Mouse (Mus musculus) left cerebral cortex, postnatal 25 days (tissue): ENCODE results near the gene Spink8. TPM values are rescaled to one million over a fixed set of nuclear protein-coding genes. Genes with fewer than 3 reads are reported as not detected.
A peak's percentile ranks its signal among the peaks of the same experiment; 100 is the strongest.

Experiments used
- DNase-seq, 2 experiments: peaks; one replicate each; pipeline ENCODE4 v3.0.0; 2022; ENCODE audit warnings: low spot score in 2 of 2, mixed read lengths in 1 of 2
- intact Hi-C: fragments of 180-260 bp; cut with DNase I; formaldehyde crosslinking; loops from one replicate; pipeline ENCODE4 v1.15.1; 2025
- total RNA-seq, 2 experiments: library from RNA; stranded (reverse); gene quantifications; 2 replicates each; pipeline ENCODE4 v1.2.3; 2021

Gene Spink8
- total RNA-seq, 2 experiments from 2014 or later = 1.8 to 2.8 TPM

DNA sequence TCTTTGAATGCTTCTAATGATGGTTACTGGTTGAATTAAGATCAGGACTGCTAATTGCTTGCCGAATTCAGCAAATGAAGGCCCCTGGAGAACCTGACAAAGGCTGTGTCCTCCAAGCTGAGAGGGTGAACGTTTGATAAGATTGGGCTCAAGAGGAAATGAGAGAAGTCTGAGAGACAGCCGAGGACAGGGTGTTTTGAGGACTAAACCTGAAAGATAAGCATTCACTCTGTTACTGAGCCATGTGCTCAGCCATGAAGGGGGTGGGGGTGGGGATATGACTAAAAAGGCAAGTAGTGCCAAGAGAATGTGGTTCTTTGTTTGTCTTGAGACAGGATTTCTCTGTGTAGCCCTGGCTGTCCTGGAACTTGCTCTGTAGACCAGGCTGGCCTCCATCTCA is 51.0 kb downstream of the Spink8 start:
- intact Hi-C loops = loop anchor here (5.0 kb wide), 1 partner anchor 776 kb away; no protein-coding TSS in a partner anchor
- no peak for DNase-seq

DNA sequence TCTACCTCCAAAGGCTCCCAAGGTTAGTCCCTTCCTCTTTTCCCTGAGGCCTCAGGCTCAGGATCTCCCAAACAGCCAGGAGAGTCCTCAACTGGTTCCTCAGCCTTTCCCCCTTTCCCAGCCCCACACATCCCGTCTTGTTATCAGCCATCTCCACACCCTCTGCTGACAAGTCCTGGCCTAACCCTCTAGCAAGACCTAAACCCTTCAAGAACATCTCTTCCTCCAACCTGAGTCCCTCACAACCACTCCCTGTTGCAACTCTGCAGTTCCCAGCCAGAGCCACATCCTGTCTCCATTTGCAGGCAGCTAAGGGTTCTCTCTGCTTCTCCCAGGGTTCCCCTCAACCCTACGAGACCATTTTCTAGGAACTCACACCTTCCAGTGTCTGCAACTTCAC is 54.1 kb downstream of the Spink8 start:
- no peak for DNase-seq
- intact Hi-C loops = no loop called here

DNA sequence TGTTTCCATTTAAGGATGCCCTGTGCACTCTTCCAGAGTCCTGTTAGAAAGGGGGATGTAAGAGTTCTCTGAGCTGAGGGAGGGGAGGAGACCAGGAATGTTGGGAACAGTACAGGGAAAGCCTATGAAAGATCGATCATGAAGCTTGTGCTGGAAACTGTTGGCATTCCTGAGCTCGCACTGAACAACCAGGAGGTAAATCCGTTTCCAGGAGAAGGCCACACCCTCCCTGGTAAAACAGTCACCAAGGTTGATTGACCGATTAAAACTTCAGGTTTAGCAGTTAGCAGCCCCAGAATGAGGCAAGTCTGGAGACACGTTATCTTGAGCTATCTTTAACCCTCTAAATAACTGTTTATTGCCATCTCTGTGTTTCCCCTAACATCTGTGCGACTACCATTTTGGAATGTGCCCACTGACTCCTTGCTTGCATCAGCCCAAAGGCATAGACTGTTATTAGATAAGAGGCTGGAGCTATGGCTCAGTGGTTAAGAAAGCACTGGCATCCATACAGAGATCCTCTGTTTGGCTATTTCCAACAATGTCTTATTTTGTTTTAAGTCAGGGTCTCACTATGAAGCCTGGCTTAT is 59.0 kb downstream of the Spink8 start:
- intact Hi-C loops = no loop called here
- no peak for DNase-seq

DNA sequence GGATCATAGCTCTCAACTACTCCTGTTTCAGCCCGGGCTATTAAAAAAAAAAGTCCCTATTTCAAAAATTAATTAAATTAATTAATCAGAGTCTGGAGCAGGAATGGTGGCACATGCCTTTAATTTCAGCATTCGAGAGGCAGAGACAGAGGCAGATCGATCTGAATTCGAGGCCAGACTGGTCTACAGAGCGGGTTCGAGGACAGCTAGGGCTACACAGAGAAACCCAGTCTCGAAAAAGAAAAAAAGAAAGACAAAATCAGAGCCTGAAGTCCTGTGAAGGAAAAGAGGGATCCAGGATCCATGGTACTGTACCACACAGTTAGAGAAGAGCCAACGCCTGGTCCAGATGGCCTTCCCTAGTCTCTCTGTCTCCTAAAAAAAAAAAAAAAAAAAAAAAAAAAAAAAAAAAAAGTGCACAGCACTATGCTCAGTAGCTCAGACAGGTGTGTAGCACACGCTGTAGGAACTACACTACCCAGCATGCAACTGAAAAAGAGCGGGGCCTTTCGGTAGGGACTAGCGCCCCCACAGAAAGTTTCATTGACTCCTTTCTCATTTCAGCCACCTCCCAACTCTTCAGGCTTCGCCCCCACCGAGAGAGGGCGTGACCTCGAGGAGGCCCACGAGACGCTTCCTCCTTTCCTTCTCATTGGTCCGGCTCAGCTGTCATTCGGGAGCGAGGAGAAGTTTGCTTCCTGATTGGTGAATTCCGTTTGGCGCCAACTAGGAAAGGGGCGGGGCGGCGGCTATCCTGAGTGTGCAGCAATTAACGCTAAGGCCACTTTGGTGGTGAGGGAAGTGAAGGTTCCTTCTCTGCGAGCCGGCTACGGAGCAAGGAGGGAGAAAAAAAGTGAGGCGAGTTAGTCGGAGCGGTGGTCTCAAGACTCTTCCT is 63.0 kb downstream of the Spink8 start, which contains the start of gene Cdc25a:
Gene Cdc25a (plus strand): TSS at position 783 of the 895 bp plus-strand sequence.
- peak; percentile 95 to 98 for DNase-seq
- intact Hi-C loops = no loop called here

DNA sequence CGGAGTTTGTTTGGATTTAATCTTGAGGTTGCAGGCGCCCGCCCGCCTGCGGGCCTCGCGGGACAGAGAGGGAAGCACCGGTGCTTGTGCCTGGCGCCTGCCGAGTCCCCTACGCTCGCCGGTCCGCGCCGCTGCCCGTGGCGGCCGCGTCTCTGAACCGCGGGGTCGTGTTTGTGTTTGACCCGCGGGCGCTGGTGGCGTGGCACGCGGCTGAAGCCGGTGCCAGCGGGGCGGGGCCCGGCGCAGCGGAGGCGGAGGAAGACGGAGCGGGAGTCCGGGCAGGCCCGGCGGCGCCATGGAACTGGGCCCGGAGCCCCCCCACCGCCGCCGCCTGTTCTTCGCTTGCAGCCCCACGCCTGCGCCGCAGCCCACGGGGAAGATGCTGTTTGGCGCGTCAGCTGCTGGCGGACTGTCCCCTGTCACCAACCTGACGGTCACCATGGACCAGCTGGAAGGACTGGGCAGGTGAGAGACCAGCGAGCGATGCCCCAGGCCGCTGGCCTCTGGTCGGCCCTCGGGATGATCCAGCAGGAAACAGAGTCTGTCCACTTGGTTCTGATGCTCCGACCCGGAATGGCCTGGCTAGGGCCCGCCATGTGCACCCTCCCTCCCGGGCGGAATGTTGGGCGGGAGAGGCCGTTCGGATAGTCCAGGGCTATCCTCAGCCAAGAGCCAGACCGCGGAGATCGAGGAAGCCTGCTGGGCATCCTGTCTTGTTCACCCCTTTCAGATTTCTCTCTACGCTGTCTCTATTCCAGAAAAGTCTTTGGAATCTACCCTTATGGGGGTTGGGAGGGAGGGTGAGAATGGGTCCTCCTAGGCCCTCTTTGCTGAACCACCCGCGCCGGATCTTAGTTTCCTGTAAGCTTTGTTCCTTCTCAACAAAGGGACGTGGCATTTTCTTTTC is 63.9 kb downstream of the Spink8 start:
- intact Hi-C loops = no loop called here
- peak; percentile 31 to 53 for DNase-seq

Other genes starting within 250 kb of the Spink8 start
- not detected for gene Fbxw15, start 244.0 kb upstream of the Spink8 start, total RNA-seq
- gene Fbxw24, start 186.2 kb upstream of the Spink8 start, total RNA-seq = not detected
- not detected for gene Fbxw25, start 147.6 kb upstream of the Spink8 start, total RNA-seq
- gene Fbxw18, start 109.6 kb upstream of the Spink8 start, total RNA-seq = not detected
- not detected for gene Fbxw26, start 66.2 kb upstream of the Spink8 start, total RNA-seq
- gene Fbxw27, start 21.6 kb upstream of the Spink8 start, total RNA-seq = not detected
- gene Nme6, start 20.5 kb downstream of the Spink8 start, total RNA-seq = 1 to 10 TPM; 7.3 to 7.7 TPM
- not detected for gene Camp, start 37.3 kb downstream of the Spink8 start, total RNA-seq
- gene Cdc25a, start 63.3 kb downstream of the Spink8 start, total RNA-seq = 1 to 10 TPM; 3.9 to 4.0 TPM
- gene Map4, start 119.2 kb downstream of the Spink8 start, total RNA-seq = 100 to 1,000 TPM; 350 to 364 TPM